Mouse (Mus musculus) large intestine, adult 2 months (tissue): Measurements from ENCODE around the gene Sptbn1. TPM values are rescaled to one million over a fixed set of nuclear protein-coding genes. Genes with fewer than 3 reads are reported as not detected.

Source experiments
- DNase-seq: peaks from one replicate; pipeline ENCODE4 v3.0.0-alpha.2; 2012; ENCODE audit warnings: low read depth, low spot score
- WGBS: fragments of 180-500 bp; shearing (Covaris S2); methylation state at CpG from one replicate; pipeline ENCODE4 v1.1.7; 2018; 5-methylcytosine and 5-hydroxymethylcytosine counted together
- polyA plus RNA-seq: library from polyadenylated mRNA; depleted of rRNA; stranded (reverse); fragments of >200 nt; gene quantifications from 2 replicates; pipeline ENCODE4 v1.2.3, GENCODE M21; 2012

Gene Sptbn1
- polyA plus RNA-seq, 1 experiment: 56.6 TPM

- DNase-seq: no peak
Observed at GRCm38 (mm10) chr11:30148378-30148777, 119.6 kb downstream of the Sptbn1 start.

DNA sequence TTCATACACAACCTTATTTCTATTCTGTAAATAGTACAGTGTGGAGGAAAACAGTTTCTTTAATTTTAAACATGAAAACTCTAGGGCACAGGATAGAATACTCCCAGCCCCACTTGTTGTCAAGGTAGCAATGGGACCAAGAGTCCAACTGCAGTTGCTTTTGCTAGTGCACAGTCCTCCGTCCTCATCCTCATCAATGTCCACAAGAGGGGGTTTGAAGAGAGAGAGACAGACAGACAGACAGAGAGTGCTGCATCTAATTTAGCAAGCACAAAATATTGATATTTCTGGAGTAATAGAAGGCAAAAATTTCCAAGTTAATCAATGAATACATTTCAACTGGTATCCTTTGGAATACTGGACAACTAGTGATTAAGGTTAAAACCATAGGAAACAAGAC, 120.1 kb downstream of the Sptbn1 start:
- DNase-seq: no peak
- WGBS: 92% methylated on average over 1 of the region's 1 CpGs

DNA sequence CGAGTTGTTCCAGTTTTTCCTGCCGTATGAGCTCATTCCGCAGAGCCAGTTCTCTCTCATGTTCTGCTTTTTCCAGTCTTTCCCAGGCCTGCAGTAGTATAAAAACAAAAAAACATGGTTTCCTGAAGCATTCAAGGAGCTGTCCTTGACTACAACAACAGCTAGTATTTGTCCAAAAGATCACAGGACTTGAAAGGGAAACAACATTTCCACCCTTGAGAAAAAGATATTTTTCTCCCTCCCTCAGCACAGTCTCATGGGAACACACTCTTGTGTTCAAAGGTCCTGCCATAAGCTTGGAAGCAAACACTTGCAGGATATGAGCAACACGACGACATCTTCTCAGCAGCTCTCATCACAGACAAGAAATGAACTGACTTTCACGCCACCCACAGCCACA, 124.9 kb downstream of the Sptbn1 start:
- WGBS: 74% methylated on average over 6 of the region's 6 CpGs

DNA sequence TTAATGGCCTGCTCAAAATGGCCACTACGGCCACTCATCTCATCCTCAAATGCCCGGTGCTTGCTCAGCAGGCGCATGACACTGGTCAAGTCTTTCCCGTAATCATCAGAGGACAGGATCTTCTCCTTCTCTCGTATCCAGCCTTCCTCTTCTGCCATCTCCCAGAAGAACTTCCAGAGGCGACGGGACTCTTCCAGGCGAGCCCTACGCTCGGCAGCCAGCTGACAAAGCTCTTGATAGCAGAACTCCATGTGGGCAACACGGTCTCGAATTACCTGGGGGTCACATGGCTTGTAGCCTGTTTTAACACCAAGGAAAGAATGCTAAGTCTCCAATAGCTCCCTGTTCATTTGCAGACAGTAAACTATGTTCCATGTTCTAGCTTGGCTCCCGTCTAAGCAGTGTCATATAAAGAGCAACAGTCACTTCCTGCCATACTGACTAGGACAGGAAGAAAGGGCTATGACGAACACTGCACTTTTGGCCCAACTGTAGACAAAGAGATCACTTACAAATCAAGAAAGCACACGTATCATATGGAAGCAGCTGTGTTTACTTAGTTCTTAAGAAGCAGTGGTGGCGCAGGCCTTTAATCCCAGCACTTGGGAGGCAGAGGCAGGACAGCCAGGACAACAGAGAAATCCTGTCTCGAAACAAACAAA, 128.7 kb downstream of the Sptbn1 start:
- WGBS: 75% methylated on average over 17 of the region's 17 CpGs

More for the DNA sequence above, 124.9 kb downstream of the Sptbn1 start:
- DNase-seq: no peak

DNA sequence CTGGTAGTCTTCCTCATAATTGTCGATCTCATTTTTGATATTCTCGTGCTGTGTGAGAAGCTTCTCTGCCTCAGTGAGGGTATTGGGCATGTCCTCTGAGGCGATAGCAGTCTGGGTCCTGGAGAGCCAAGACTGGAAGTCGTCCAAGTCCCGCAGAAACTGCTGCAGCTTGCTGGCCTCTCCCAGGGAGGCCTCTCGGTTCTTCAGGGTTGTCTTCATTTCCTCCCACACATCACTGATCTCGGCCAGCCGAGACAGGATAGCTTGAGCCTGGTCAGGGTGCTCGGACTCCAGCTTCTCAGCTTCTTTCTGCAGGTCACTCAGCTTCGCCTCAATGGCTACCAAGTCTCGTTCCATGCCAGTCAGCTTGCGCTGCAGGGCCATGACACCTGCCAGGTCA, 130.9 kb downstream of the Sptbn1 start:
- WGBS: 77% methylated on average over 12 of the region's 12 CpGs
- no peak for DNase-seq

More for the DNA sequence above, 128.7 kb downstream of the Sptbn1 start:
- no peak for DNase-seq

DNA sequence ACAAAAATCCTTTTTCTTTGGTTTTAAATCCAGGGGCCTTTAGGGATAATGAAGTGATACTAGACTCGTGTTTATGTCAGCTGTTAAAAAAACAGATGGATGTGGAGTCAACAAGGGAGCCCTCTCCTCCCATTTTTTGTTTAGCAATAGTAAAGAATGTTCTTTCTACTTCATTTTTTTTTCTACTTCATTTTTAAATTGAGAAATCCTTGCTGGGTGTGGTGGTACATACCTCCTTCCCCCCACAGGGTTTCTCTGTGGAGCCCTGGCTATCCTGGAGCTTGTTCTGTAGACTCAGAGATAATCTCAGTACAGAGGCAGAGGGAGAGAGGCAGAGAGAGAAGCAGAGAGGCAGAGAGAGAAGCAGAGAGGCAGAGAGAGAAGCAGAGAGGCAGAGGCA, 133.9 kb downstream of the Sptbn1 start:
- no peak for DNase-seq
- 68% methylated on average over 1 of the region's 1 CpGs for WGBS

- no peak for DNase-seq
- WGBS: 88% methylated on average over 6 of the region's 6 CpGs
Observed at GRCm38 (mm10) chr11:30132581-30132980, 135.4 kb downstream of the Sptbn1 start.

DNA sequence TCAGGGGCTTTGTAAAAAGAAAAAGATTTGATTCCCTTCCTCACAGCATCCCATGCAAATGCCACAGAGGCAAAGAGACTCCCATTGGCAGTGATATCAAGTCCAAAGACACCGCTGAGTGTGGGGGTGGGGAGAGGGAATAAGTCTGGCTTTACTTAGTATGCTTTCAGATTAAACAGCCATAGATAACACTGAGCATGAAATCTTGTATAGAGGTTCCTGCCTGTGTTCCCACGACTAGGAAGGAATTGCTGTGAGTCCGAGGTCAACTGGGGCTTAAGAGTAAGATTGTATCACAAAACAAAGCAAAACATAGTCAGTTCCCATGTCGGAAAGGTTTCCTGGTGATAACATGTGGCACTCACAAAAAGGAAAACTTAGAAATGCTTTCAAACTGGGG, 136.3 kb downstream of the Sptbn1 start:
- WGBS: 83% methylated on average over 4 of the region's 4 CpGs
- no peak for DNase-seq

DNA sequence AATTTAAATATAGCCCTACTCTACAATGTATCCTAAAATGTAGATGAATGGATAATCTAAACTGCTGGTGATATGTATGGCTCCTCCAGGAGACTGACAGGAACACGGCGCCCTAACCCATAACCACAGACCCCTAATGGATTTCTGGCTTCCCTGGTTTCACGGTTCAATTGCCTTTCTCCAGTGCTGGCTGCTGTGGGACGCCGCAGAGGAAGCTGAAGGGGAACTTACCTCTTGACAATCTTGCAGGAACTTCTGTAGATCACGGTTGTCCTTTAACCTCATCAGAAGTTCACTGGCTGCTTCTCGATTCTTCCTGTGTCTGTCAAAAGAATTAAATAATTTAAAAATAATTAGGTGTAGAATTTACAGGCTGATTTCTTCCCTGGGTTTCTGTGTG, 138.6 kb downstream of the Sptbn1 start:
- WGBS: 92% methylated on average over 7 of the region's 7 CpGs
- no peak for DNase-seq

DNA sequence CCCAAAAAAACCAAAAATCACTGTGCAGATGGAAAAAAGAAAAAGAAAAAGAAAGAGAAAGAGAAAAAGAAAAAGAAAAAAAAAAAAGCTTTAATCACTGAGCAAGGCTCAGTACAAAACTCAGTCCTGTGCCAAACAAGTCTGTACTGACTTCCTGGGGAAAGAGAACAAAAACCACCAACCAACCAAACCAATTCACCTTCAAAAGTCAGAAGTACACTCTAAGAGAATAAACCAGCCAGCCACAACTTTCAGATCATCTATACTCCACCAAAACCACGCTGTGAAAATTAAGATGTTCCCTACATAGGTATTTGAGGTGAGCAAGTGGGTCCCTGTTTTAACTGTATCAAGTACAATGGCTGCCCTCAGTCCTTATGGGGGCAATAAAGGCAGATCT, 141.1 kb downstream of the Sptbn1 start:
- DNase-seq: no peak
- 92% methylated on average over 1 of the region's 1 CpGs for WGBS

- no peak for DNase-seq
- WGBS: 74% methylated on average over 4 of the region's 4 CpGs
Observed at GRCm38 (mm10) chr11:30118038-30118437, 149.9 kb downstream of the Sptbn1 start.

- WGBS: 46% methylated on average over 2 of the region's 2 CpGs
- no peak for DNase-seq
Observed at GRCm38 (mm10) chr11:30113631-30114030, 154.3 kb downstream of the Sptbn1 start.

GRCm38 (mm10) chr11:30110634-30111033, 157.3 kb downstream of the Sptbn1 start:
- DNase-seq: no peak
- 92% methylated on average over 7 of the region's 7 CpGs for WGBS

GRCm38 (mm10) chr11:30104177-30104576, 163.8 kb downstream of the Sptbn1 start:
- DNase-seq: no peak
- WGBS: 95% methylated on average over 10 of the region's 10 CpGs

- no peak for DNase-seq
- 86% methylated on average over 2 of the region's 2 CpGs for WGBS
Observed at GRCm38 (mm10) chr11:30102594-30102993, 165.4 kb downstream of the Sptbn1 start.

DNA sequence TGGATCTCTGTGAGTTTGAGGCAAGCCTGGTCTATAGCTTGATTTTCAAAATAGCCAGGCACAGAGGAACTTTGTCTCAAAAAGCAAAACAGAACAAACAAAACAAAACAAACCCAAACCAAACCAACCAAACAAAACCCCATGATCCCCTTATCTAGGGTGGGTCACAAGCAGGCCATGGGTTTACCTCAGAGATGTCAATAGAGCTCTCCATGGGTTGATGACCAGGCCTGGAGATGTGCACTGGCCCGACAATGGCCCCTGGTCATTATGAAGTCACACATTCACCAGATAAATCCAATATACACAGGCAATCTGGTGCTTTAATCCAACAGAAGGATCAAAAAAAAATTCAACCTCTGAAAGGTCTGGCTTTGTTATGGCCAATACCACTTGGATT, 166.2 kb downstream of the Sptbn1 start:
- DNase-seq: no peak
- WGBS: 97% methylated on average over 1 of the region's 1 CpGs

- no peak for DNase-seq
- 94% methylated on average over 2 of the region's 2 CpGs for WGBS
Observed at GRCm38 (mm10) chr11:30101162-30101561, 166.8 kb downstream of the Sptbn1 start.

DNA sequence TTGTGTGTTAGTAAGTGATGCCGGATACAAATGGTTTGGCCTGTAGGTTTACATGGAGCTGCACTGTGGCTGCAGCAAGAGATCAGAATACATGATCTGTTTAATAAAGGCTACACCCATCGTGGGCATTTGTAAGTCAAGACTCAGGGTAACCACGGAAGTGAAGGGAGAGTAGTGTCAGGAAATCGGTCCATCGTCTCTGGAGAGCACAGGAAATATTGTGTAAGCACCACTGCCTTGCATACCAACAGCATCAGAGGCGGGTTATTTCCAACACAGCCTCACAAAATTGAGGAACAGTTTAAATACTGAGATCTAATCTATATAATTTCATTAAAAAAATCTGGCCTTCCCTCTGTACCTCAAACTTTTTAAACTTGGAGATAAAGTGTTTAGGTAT, 168.1 kb downstream of the Sptbn1 start:
- 83% methylated on average over 6 of the region's 6 CpGs for WGBS
- no peak for DNase-seq

GRCm38 (mm10) chr11:30095212-30095773, 172.7 kb downstream of the Sptbn1 start:
- WGBS: 43% methylated on average over 6 of the region's 6 CpGs
- no peak for DNase-seq

GRCm38 (mm10) chr11:30091892-30092291, 176.1 kb downstream of the Sptbn1 start:
- DNase-seq: no peak
- 44% methylated on average over 4 of the region's 4 CpGs for WGBS

DNA sequence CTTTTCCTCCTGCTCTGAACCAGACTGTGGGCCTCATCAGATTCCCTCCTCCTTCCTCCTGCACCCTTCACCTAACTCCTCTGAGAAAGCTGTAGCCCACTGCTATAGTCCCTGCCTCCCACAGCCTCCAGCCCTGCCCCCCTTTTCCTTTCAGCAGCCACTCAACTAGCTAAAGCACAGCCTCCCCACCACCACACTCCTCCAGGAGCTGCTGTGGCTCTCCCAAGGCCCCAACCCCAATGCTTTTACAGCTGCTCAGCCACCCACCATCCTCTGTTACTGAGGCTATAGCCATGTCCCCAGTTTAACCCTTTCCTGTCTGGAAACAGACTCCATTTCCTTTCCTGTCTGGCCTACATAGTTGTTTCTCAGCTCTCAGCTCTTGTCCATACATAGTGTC, 182.9 kb downstream of the Sptbn1 start:
- DNase-seq: no peak

DNA sequence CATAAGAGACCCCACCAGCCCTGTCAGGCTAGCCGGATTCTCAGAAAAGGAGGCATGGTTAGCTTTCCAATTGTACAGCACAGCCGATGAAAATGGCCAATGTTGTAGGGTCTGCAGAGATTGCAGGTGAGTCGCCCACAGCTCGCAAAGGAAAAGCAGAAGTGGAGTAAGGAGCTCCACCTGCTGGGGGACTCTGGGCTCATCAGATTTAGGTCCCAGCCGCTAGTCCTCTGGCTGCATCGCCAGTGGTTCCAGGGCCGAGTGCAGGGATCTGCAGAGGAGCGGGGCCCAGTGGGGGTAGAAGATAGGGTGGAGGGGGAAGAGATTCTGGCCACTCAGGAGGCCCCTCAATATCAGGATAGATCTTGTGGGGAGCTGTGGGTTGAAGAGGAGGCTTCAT, 210.7 kb downstream of the Sptbn1 start:
- WGBS: 46% methylated on average over 8 of the region's 8 CpGs
- no peak for DNase-seq
